Mouse (Mus musculus) C2C12 (cell line): ENCODE measurements around the gene Ccdc6. TPM values are rescaled to one million over a fixed set of nuclear protein-coding genes. Genes with fewer than 3 reads are reported as not detected.
A peak's percentile ranks its signal among the peaks of the same experiment; 100 is the strongest.

Source experiments
- H3K27me3 ChIP-seq: one replicate; pipeline ENCODE4 v1.6.1; 2011; ENCODE audit not compliant: control insufficient read depth, insufficient read depth, insufficient read length
- H3K36me3 ChIP-seq: one replicate; pipeline ENCODE4 v1.6.1; 2011; ENCODE audit not compliant: control insufficient read depth, insufficient read depth
- H3K4me3 ChIP-seq: one replicate; pipeline ENCODE4 v1.5.1; 2011; ENCODE audit warnings: mild to moderate bottlenecking, control low read depth; ENCODE audit not compliant: poor library complexity, insufficient read depth, severe bottlenecking
- H3K79me2 ChIP-seq: one replicate; pipeline ENCODE4 v1.6.1; 2011; ENCODE audit not compliant: control insufficient read depth, insufficient read depth
- H3K79me3 ChIP-seq: one replicate; pipeline ENCODE4 v1.6.1; 2011; ENCODE audit warnings: low read depth, control low read depth
- H3ac ChIP-seq: one replicate; pipeline ENCODE3; 2011; ENCODE audit warnings: low read depth; ENCODE audit not compliant: control insufficient read depth, insufficient read length
- CEBPB ChIP-seq: IDR thresholded peaks from one replicate; pipeline ENCODE4 v1.6.1; 2011; ENCODE audit warnings: low read depth, mild to moderate bottlenecking, control low read depth, moderate library complexity
- CTCF ChIP-seq: IDR thresholded peaks from one replicate; pipeline ENCODE4 v1.5.1; 2011; ENCODE audit not compliant: control insufficient read depth, insufficient read depth, insufficient read length
- FOSL1 ChIP-seq: IDR thresholded peaks from one replicate; pipeline ENCODE4 v1.8.0; 2011; ENCODE audit warnings: mild to moderate bottlenecking, low read length; ENCODE audit not compliant: poor library complexity, insufficient read depth, severe bottlenecking
- MAX ChIP-seq: IDR thresholded peaks from one replicate; pipeline ENCODE4 v1.6.1; 2011; ENCODE audit warnings: mild to moderate bottlenecking, control low read depth
- MYOD1 ChIP-seq: IDR thresholded peaks from one replicate; pipeline ENCODE4 v1.6.1; 2011; ENCODE audit warnings: low read depth; ENCODE audit not compliant: control insufficient read depth, insufficient read length
- MYOG ChIP-seq: IDR thresholded peaks from one replicate; pipeline ENCODE4 v1.6.1; 2011; ENCODE audit not compliant: control insufficient read depth, insufficient read length; ENCODE audit errors: extremely low read depth
- USF1 ChIP-seq: IDR thresholded peaks from one replicate; pipeline ENCODE4 v1.6.1; 2011; ENCODE audit warnings: low read depth, mild to moderate bottlenecking, control low read depth, moderate library complexity
- polyA plus RNA-seq: library from polyadenylated mRNA; unstranded; fragments of >200 nt; fragmentation: generic; extraction: Trizol; gene quantifications from one replicate; pipeline ENCODE4 v1.2.1, GENCODE M21; 2012; ENCODE audit warnings: missing spikeins

Ccdc6 gene
- polyA plus RNA-seq, 1 experiment: 16.8 TPM

GRCm38 (mm10) chr10:70165877-70166276 lies 69.0 kb downstream of the Ccdc6 start:
- H3K4me3 ChIP-seq: no peak overlapping the region
- H3K79me2 ChIP-seq: no peaks in the 10 kb centered on the region
- H3K36me3 ChIP-seq: peaks cover 46% of the 10 kb centered on the region
- peak; percentile 39 for TF ChIP-seq CTCF
- TF ChIP-seq MAX: no peak
- no peak for TF ChIP-seq MYOG
- TF ChIP-seq MYOD1: no peak
- peaks cover under 1% of the 10 kb centered on the region for H3K79me3 ChIP-seq
- no peaks in the 10 kb centered on the region for H3K27me3 ChIP-seq
- H3ac ChIP-seq: no peak overlapping the region

GRCm38 (mm10) chr10:70166427-70166826 lies 69.5 kb downstream of the Ccdc6 start:
- H3ac ChIP-seq: no peak overlapping the region
- H3K79me2 ChIP-seq: no peaks in the 10 kb centered on the region
- TF ChIP-seq USF1: no peak
- TF ChIP-seq MAX: no peak
- no peak for TF ChIP-seq CEBPB
- no peak for TF ChIP-seq MYOD1
- no peak for TF ChIP-seq CTCF
- no peak for TF ChIP-seq FOSL1
- no peak for TF ChIP-seq MYOG
- H3K79me3 ChIP-seq: no peaks in the 10 kb centered on the region
- H3K4me3 ChIP-seq: no peak overlapping the region
- H3K27me3 ChIP-seq: no peaks in the 10 kb centered on the region
- H3K36me3 ChIP-seq: peaks cover 49% of the 10 kb centered on the region

GRCm38 (mm10) chr10:70167625-70168024 lies 70.7 kb downstream of the Ccdc6 start:
- no peaks in the 10 kb centered on the region for H3K79me3 ChIP-seq
- no peak for TF ChIP-seq FOSL1
- no peak for TF ChIP-seq MYOD1
- TF ChIP-seq MYOG: no peak
- TF ChIP-seq CEBPB: no peak
- no peak for TF ChIP-seq CTCF
- no peak for TF ChIP-seq USF1
- TF ChIP-seq MAX: no peak
- H3K79me2 ChIP-seq: no peaks in the 10 kb centered on the region
- H3K27me3 ChIP-seq: no peaks in the 10 kb centered on the region
- H3K4me3 ChIP-seq: no peak overlapping the region
- no peak overlapping the region for H3ac ChIP-seq
- H3K36me3 ChIP-seq: peaks cover 54% of the 10 kb centered on the region

GRCm38 (mm10) chr10:70168396-70168795 lies 71.5 kb downstream of the Ccdc6 start:
- no peaks in the 10 kb centered on the region for H3K79me2 ChIP-seq
- H3K36me3 ChIP-seq: peaks cover 51% of the 10 kb centered on the region
- no peaks in the 10 kb centered on the region for H3K79me3 ChIP-seq
- H3K4me3 ChIP-seq: no peak overlapping the region
- no peak overlapping the region for H3ac ChIP-seq
- H3K27me3 ChIP-seq: no peaks in the 10 kb centered on the region
- TF ChIP-seq CTCF (no peak), FOSL1 (no peak), MYOG (no peak), USF1 (no peak), MAX (no peak), CEBPB (no peak)

- no peaks in the 10 kb centered on the region for H3K79me2 ChIP-seq
- H3K36me3 ChIP-seq: peaks cover 45% of the 10 kb centered on the region
- H3K4me3 ChIP-seq: no peak overlapping the region
- H3ac ChIP-seq: no peak overlapping the region
- no peak for TF ChIP-seq MYOD1
- no peak for TF ChIP-seq MYOG
- TF ChIP-seq CEBPB: no peak
- TF ChIP-seq FOSL1: no peak
- no peak for TF ChIP-seq CTCF
- no peak for TF ChIP-seq MAX
- no peak for TF ChIP-seq USF1
- no peaks in the 10 kb centered on the region for H3K79me3 ChIP-seq
- no peaks in the 10 kb centered on the region for H3K27me3 ChIP-seq
Observed at GRCm38 (mm10) chr10:70169044-70169443, 72.1 kb downstream of the Ccdc6 start.

GRCm38 (mm10) chr10:70173314-70173713 lies 76.4 kb downstream of the Ccdc6 start:
- TF ChIP-seq CEBPB (no peak), CTCF (peak; percentile 55)
- Histone ChIP-seq H3K27me3 (no peaks in the 10 kb centered on the region), H3K79me3 (no peaks in the 10 kb centered on the region), H3K79me2 (no peaks in the 10 kb centered on the region), H3ac (no peak overlapping the region), H3K36me3 (peaks cover 53% of the 10 kb centered on the region), H3K4me3 (no peak overlapping the region)
